Mouse (Mus musculus): ENCODE data around the gene Lcn2.

Lcn2 gene

GRCm38 (mm10) chr2:32387706-32388490 lies at the start of gene Lcn2:
Lcn2 (minus strand) TSS chr2:32388252.
- peak; percentile 49 to 67 for DNase-seq

GRCm38 (mm10) chr2:32437612-32438166 lies 49.6 kb upstream of the Lcn2 start:
- no peak for DNase-seq

GRCm38 (mm10) chr2:32436686-32437372 lies 48.8 kb upstream of the Lcn2 start:
- peak; percentile 67 to 82 for DNase-seq

GRCm38 (mm10) chr2:32430701-32431676 lies 42.9 kb upstream of the Lcn2 start:
- DNase-seq: peak; percentile 59 to 65

GRCm38 (mm10) chr2:32429215-32429891 lies 41.3 kb upstream of the Lcn2 start:
- DNase-seq: no peak

- DNase-seq: peak; percentile 72 to 87
Observed at GRCm38 (mm10) chr2:32428262-32428722, 40.2 kb upstream of the Lcn2 start.

GRCm38 (mm10) chr2:32427720-32428119 lies 39.7 kb upstream of the Lcn2 start:
- DNase-seq: no peak

GRCm38 (mm10) chr2:32426141-32426540 lies 38.1 kb upstream of the Lcn2 start:
- no peak for DNase-seq

GRCm38 (mm10) chr2:32425568-32425967 lies 37.5 kb upstream of the Lcn2 start:
- DNase-seq: no peak

GRCm38 (mm10) chr2:32424796-32425195 lies 36.7 kb upstream of the Lcn2 start:
- DNase-seq: no peak

- peak; percentile 86 to 90 for DNase-seq
Observed at GRCm38 (mm10) chr2:32423481-32424331, 35.7 kb upstream of the Lcn2 start.

GRCm38 (mm10) chr2:32421851-32422251 lies 33.8 kb upstream of the Lcn2 start:
- DNase-seq: no peak

- no peak for DNase-seq
Observed at GRCm38 (mm10) chr2:32420647-32421046, 32.6 kb upstream of the Lcn2 start.

- no peak for DNase-seq
Observed at GRCm38 (mm10) chr2:32420066-32420608, 32.1 kb upstream of the Lcn2 start.

GRCm38 (mm10) chr2:32419359-32419758 lies 31.3 kb upstream of the Lcn2 start:
- DNase-seq: peak; percentile 87 to 91

- no peak for DNase-seq
Observed at GRCm38 (mm10) chr2:32418430-32419151, 30.5 kb upstream of the Lcn2 start.

GRCm38 (mm10) chr2:32417486-32417885 lies 29.4 kb upstream of the Lcn2 start:
- DNase-seq: no peak

GRCm38 (mm10) chr2:32416556-32416955 lies 28.5 kb upstream of the Lcn2 start:
- DNase-seq: no peak

GRCm38 (mm10) chr2:32415801-32416200 lies 27.7 kb upstream of the Lcn2 start:
- DNase-seq: no peak

GRCm38 (mm10) chr2:32413936-32414335 lies 25.9 kb upstream of the Lcn2 start:
- DNase-seq: peak in 1 of 2 experiments; percentile 56

Data from lung, adult 18-20 months (tissue).